In the genomic region with DNA sequence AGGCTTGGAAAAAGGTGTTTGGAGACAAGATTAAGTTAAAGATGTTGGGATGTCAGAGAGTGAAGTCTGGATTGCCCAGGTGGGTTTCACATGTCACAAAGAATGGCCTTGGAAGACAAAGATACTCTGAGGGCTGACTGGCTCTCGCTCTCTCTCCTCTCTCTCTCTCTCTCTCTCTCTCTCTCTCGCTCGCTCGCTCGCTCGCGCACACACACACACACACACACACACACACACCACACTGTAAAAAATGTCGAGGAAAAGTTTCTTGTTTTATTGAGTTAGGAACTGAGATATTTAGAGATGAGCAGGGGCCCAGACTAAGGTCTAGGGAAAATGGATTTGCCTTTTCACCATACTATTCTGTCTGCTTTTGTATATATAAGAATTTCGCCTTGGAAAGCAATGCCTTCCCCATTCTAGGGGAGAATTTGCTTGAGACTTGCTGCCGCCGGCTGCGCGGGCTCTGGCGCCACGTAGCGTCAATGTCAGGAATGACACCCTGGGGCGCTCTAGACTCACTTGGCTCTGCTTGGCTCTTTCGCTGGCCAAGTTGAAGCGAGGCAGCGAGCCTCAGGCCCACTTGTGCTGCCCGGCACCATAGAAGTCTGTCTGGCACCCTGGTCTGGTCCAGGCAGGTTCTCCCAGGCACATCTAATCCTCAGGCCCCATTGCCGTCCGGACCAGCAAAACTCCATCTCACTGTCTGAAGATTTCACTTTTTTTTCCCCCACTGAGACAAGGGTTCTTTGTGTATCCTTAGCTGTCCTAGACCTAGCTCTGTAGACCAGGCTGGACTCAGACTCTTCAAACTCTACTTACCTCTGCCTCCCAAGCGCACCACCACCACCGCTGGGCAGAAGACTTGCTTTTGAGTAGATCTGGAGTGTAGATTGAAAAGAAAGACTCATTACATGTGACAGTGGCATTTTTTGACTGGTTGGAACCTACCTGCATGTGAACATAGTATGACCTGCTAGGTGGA, we compare ENCODE assay signal across 8 mouse cellular contexts. TPM values are rescaled to one million over a fixed set of nuclear protein-coding genes. Genes with fewer than 3 reads are reported as not detected.
DNase-seq lines count a peak whose midpoint lies in the region; ATAC-seq lines count a peak whose summit lies in the region.

No protein-coding gene starts in this region.

- H3K9me3 ChIP-seq in embryonic facial prominence, embryonic 13.5 days: no peaks in the 10 kb centered on the region
- no peaks in the 10 kb centered on the region for H3K9me3 ChIP-seq in kidney, embryonic 14.5 days (ENCODE audit: control insufficient read depth, low read length)
- H3K9me3 ChIP-seq in limb, embryonic 15.5 days: no peaks in the 10 kb centered on the region
- H3K9me3 ChIP-seq in stomach, embryonic 14.5 days (ENCODE audit: control insufficient read depth, low read depth, low read length): no peaks in the 10 kb centered on the region

- H3K36me3 ChIP-seq in embryonic facial prominence, embryonic 13.5 days: no peaks in the 10 kb centered on the region
- no peaks in the 10 kb centered on the region for H3K36me3 ChIP-seq in kidney, embryonic 14.5 days (ENCODE audit: control insufficient read depth, insufficient read depth, low read length)
- H3K36me3 ChIP-seq in limb, embryonic 15.5 days: no peaks in the 10 kb centered on the region
- H3K36me3 ChIP-seq in stomach, embryonic 14.5 days (ENCODE audit: control insufficient read depth, insufficient read depth, low read length): no peaks in the 10 kb centered on the region

- 30% methylated on average over 25 of the region's 25 CpGs for WGBS in embryonic facial prominence, embryonic 13.5 days
- 31% methylated on average over 25 of the region's 25 CpGs for WGBS in kidney, embryonic 14.5 days
- 22% methylated on average over 22 of the region's 25 CpGs for WGBS in limb, embryonic 15.5 days
- WGBS in stomach, embryonic 14.5 days: 25% methylated on average over 25 of the region's 25 CpGs

- no peak overlapping the region for H3K27ac ChIP-seq in embryonic facial prominence, embryonic 13.5 days
- no peak overlapping the region for H3K27ac ChIP-seq in kidney, embryonic 14.5 days (ENCODE audit: low read depth, low read length)
- H3K27ac ChIP-seq in limb, embryonic 15.5 days: no peak overlapping the region
- no peak overlapping the region for H3K27ac ChIP-seq in stomach, embryonic 14.5 days (ENCODE audit: low read length)

- ATAC-seq in embryonic facial prominence, embryonic 13.5 days (ENCODE audit: insufficient number of reproducible peaks, insufficient read depth, low FRiP score, low TSS enrichment, low read depth): no peak
- ATAC-seq in kidney, embryonic 14.5 days (ENCODE audit: low FRiP score, low TSS enrichment): peak; percentile 74
- ATAC-seq in limb, embryonic 15.5 days (ENCODE audit: insufficient number of reproducible peaks, low FRiP score, low TSS enrichment, low read depth): 0 out of 2 replicates have a peak, but pooled peaks have one; percentile 47
- ATAC-seq in monocyte, adult 5-6 weeks (replicated peaks; ENCODE audit: insufficient number of reproducible peaks, low FRiP score, low TSS enrichment, poor library complexity, severe bottlenecking): peak; percentile 72
- peak; percentile 57 for ATAC-seq in stomach, embryonic 14.5 days (ENCODE audit: insufficient number of reproducible peaks, insufficient read depth, low FRiP score, low read depth)

- H3K9ac ChIP-seq in embryonic facial prominence, embryonic 13.5 days: peak overlapping the region; percentile 55
- no peak overlapping the region for H3K9ac ChIP-seq in kidney, embryonic 14.5 days (ENCODE audit: low read depth, low read length)
- no peak overlapping the region for H3K9ac ChIP-seq in limb, embryonic 15.5 days
- no peak overlapping the region for H3K9ac ChIP-seq in stomach, embryonic 14.5 days (replicated peaks; ENCODE audit: low read depth, low read length)

- H3K4me3 ChIP-seq in embryonic facial prominence, embryonic 13.5 days: no peak overlapping the region
- H3K4me3 ChIP-seq in kidney, embryonic 14.5 days (ENCODE audit: low read length): no peak overlapping the region
- H3K4me3 ChIP-seq in limb, embryonic 15.5 days: no peak overlapping the region
- H3K4me3 ChIP-seq in stomach, embryonic 14.5 days (ENCODE audit: low read depth, low read length): no peak overlapping the region

- peak; percentile 72 for DNase-seq in 416B (ENCODE audit: low read depth)
- peak; percentile 86 to 89 for DNase-seq in adrenal gland, postnatal 36 days
- DNase-seq in heart, adult 8-10 months (ENCODE audit: low spot score): peak; percentile 80

- no peaks in the 10 kb centered on the region for H3K4me1 ChIP-seq in embryonic facial prominence, embryonic 13.5 days
- H3K4me1 ChIP-seq in kidney, embryonic 14.5 days (ENCODE audit: control insufficient read depth, insufficient read depth, low read length): no peaks in the 10 kb centered on the region
- H3K4me1 ChIP-seq in limb, embryonic 15.5 days: no peaks in the 10 kb centered on the region
- H3K4me1 ChIP-seq in stomach, embryonic 14.5 days (ENCODE audit: control insufficient read depth, insufficient read depth, low read length): no peaks in the 10 kb centered on the region

- H3K4me2 ChIP-seq in embryonic facial prominence, embryonic 13.5 days: no peak overlapping the region
- H3K4me2 ChIP-seq in kidney, embryonic 14.5 days (replicated peaks; ENCODE audit: low read depth, low read length): no peak overlapping the region
- no peak overlapping the region for H3K4me2 ChIP-seq in limb, embryonic 15.5 days
- no peak overlapping the region for H3K4me2 ChIP-seq in stomach, embryonic 14.5 days (replicated peaks; ENCODE audit: low read depth, low read length)

- no peaks in the 10 kb centered on the region for H3K27me3 ChIP-seq in embryonic facial prominence, embryonic 13.5 days
- H3K27me3 ChIP-seq in kidney, embryonic 14.5 days (ENCODE audit: control insufficient read depth, insufficient read depth, low read length): no peaks in the 10 kb centered on the region
- no peaks in the 10 kb centered on the region for H3K27me3 ChIP-seq in limb, embryonic 15.5 days
- no peaks in the 10 kb centered on the region for H3K27me3 ChIP-seq in stomach, embryonic 14.5 days (ENCODE audit: control insufficient read depth, insufficient read depth, low read length)

RNA-seq across cellular contexts. Expression of a gene that starts 27.8 kb away (rescaled TPM):
- total RNA-seq in adrenal gland, postnatal 36 days (2021): 10 to 100 TPM; 16.0 to 17.4 TPM
- polyA plus RNA-seq in embryonic facial prominence, embryonic 13.5 days (2015; fragmentation: Nextera tagmentation; extraction: Ambion mirVana): 37.4 and 43.5 TPM in 2 replicates
- 10 to 100 TPM; 56.8 to 62.6 (median 60.6) TPM for total RNA-seq in heart, adult 8-10 months (2022)
- polyA plus RNA-seq in kidney, embryonic 14.5 days (2014; fragmentation: Nextera tagmentation; extraction: Ambion mirVana): 40.4 and 41.1 TPM in 2 replicates
- polyA plus RNA-seq in limb, embryonic 15.5 days (2015; fragmentation: Nextera tagmentation; extraction: Ambion mirVana): 32.4 and 37.2 TPM in 2 replicates
- 1.3 to 8.1 TPM (median 3.0 TPM) in 3 replicates for total RNA-seq in monocyte, adult 5-6 weeks (2017)
- polyA plus RNA-seq in stomach, embryonic 14.5 days (2014; fragmentation: Nextera tagmentation; extraction: Ambion mirVana): 35.6 and 36.2 TPM in 2 replicates

RNA-seq across cellular contexts. Expression of a gene that starts 33.3 kb away (rescaled TPM):
- total RNA-seq in adrenal gland, postnatal 36 days (2021): 10 to 100 TPM; 55.6 to 69.4 TPM
- 30.8 and 33.6 TPM in 2 replicates for polyA plus RNA-seq in embryonic facial prominence, embryonic 13.5 days (2015; fragmentation: Nextera tagmentation; extraction: Ambion mirVana)
- 10 to 100 TPM; 33.1 to 45.6 (median 36.7) TPM for total RNA-seq in heart, adult 8-10 months (2022)
- 33.9 and 45.0 TPM in 2 replicates for polyA plus RNA-seq in kidney, embryonic 14.5 days (2014; fragmentation: Nextera tagmentation; extraction: Ambion mirVana)
- 31.3 and 32.9 TPM in 2 replicates for polyA plus RNA-seq in limb, embryonic 15.5 days (2015; fragmentation: Nextera tagmentation; extraction: Ambion mirVana)
- total RNA-seq in monocyte, adult 5-6 weeks (2017): 108 to 119 TPM (median 113 TPM) in 3 replicates
- 33.5 and 36.0 TPM in 2 replicates for polyA plus RNA-seq in stomach, embryonic 14.5 days (2014; fragmentation: Nextera tagmentation; extraction: Ambion mirVana)
